23 mouse cellular contexts compared by ENCODE assay signal in genomic region chr13:101771071-101771470, GRCm38 (mm10). TPM values are rescaled to one million over a fixed set of nuclear protein-coding genes. Genes with fewer than 3 reads are reported as not detected.
DNase-seq lines count a peak whose midpoint lies in the region; ATAC-seq and TF ChIP-seq lines count a peak whose summit lies in the region.
"Had no signal": no experiment of that assay in that cellular context is flagged by ENCODE, and none has a peak within 500 bp of the region (broad histone marks: within the 10 kb centered on the region; RNA-seq: fewer than 3 reads in every experiment).

No protein-coding gene starts in this region.

- intact Hi-C loops in gastrocnemius, adult 2 months (cut with DNase I), result no loop called here
- intact Hi-C loops in gastrocnemius, postnatal 36 days (cut with DNase I), result no loop called here

- no peak overlapping the region for H3K4me3 ChIP-seq in gastrocnemius, adult 2 months
- no peak overlapping the region for H3K4me3 ChIP-seq in liver, embryonic 14.5 days (ENCODE audit: insufficient read depth in 1 of 2, low read depth in 2 of 2, low read length in 2 of 2)
- H3K4me3 ChIP-seq: embryonic facial prominence, embryonic 13.5 days; forebrain, embryonic 12.5 days; heart, embryonic 13.5 days; hindbrain, embryonic 12.5 days had no signal

- peak overlapping the region; percentile 35; the same call in 1 of the 2 replicates for H3K27ac ChIP-seq in gastrocnemius, adult 2 months
- no peak overlapping the region for H3K27ac ChIP-seq in liver, embryonic 14.5 days
- H3K27ac ChIP-seq: embryonic facial prominence, embryonic 13.5 days; forebrain, embryonic 12.5 days; heart, embryonic 13.5 days; hindbrain, embryonic 12.5 days had no signal

- TF ChIP-seq CTCF in gastrocnemius, adult 2 months (IDR thresholded peaks at IDR 0.05), result no peak
- TF ChIP-seq CTCF in liver, embryonic 14.5 days (IDR thresholded peaks at IDR 0.05; ENCODE audit: low read depth), result no peak

- peak; percentile 92 for TF ChIP-seq EP300 in liver, embryonic 14.5 days (IDR thresholded peaks at IDR 0.05; ENCODE audit: low read depth)

- ATAC-seq in liver, embryonic 14.5 days (ENCODE audit: insufficient read depth), result no peak
- ATAC-seq in megakaryocyte-erythroid progenitor cell, adult 5-6 weeks (replicated peaks; ENCODE audit: low FRiP score, low TSS enrichment, poor library complexity, severe bottlenecking), result peak; percentile 22; the same call in 1 of the 2 replicates
- ATAC-seq: CD4-positive, CD25-positive, alpha-beta regulatory T cell, adult 4 months; forebrain, embryonic 16.5 days; hindbrain, embryonic 16.5 days had no signal

- 0 out of 2 replicates have a peak overlapping the region, but pooled peaks have one; percentile 11 for H3K9ac ChIP-seq in liver, embryonic 14.5 days (replicated peaks)
- H3K9ac ChIP-seq: embryonic facial prominence, embryonic 13.5 days; forebrain, embryonic 12.5 days; heart, embryonic 13.5 days; hindbrain, embryonic 12.5 days had no signal

- DNase-seq in gastrocnemius, adult 2 months, result no peak
- DNase-seq in gastrocnemius, postnatal 36 days, result no peak
- peak; percentile 73 for DNase-seq in c-Kit-positive CD71-positive TER-119-negative erythroid progenitor cells, embryonic 14.5 days (ENCODE audit: low read depth)
- DNase-seq in liver, embryonic 14.5 days (ENCODE audit: low read depth in 3 of 3, low spot score in 3 of 3), result peak in 1 of 3 experiments; percentile 63
- DNase-seq in spleen, postnatal 36 days (ENCODE audit: low spot score in 2 of 2), result no peak
- DNase-seq in layer of hippocampus, adult 18-20 months (ENCODE audit: low spot score in 2 of 2), result no peak
- DNase-seq in right cerebral cortex, postnatal 10 days (ENCODE audit: low spot score in 2 of 2), result no peak
- DNase-seq: adrenal gland, adult 8-10 months; B cell, adult 2 months; cerebellum, adult 18-20 months; cerebellum, adult 9-11 months; cerebellum, postnatal 36 days; gastrocnemius, postnatal 14 days; heart, adult 11 months; heart, postnatal 4 days had no signal

- H3K9me3 ChIP-seq in liver, embryonic 14.5 days (ENCODE audit: control insufficient read depth, low read length), result no peaks in the 10 kb centered on the region
- H3K9me3 ChIP-seq: embryonic facial prominence, embryonic 13.5 days; forebrain, embryonic 12.5 days; heart, embryonic 13.5 days; hindbrain, embryonic 12.5 days had no signal

- H3K27me3 ChIP-seq in liver, embryonic 14.5 days (ENCODE audit: control insufficient read depth, insufficient read depth, low read length), result no peaks in the 10 kb centered on the region
- H3K27me3 ChIP-seq: embryonic facial prominence, embryonic 13.5 days; forebrain, embryonic 12.5 days; heart, embryonic 13.5 days; hindbrain, embryonic 12.5 days had no signal

- H3K4me1 ChIP-seq in liver, embryonic 14.5 days (replicated peaks; ENCODE audit: control insufficient read depth in 2 of 2, insufficient read depth in 2 of 2, low read length in 1 of 2), result peaks cover 19 to 30% of the 10 kb centered on the region in 2 experiments

- peak overlapping the region; percentile 49 for H3K4me2 ChIP-seq in liver, embryonic 14.5 days (ENCODE audit: low read depth)
- H3K4me2 ChIP-seq: embryonic facial prominence, embryonic 13.5 days; forebrain, embryonic 12.5 days; heart, embryonic 13.5 days; hindbrain, embryonic 12.5 days had no signal

- no peaks in the 10 kb centered on the region for H3K36me3 ChIP-seq in liver, embryonic 14.5 days (replicated peaks; ENCODE audit: control insufficient read depth, insufficient read depth, low read depth)
- H3K36me3 ChIP-seq: embryonic facial prominence, embryonic 13.5 days; forebrain, embryonic 12.5 days; heart, embryonic 13.5 days; hindbrain, embryonic 12.5 days had no signal

RNA-seq across cellular contexts. Expression of gene Pik3r1, which starts 3.1 kb away (rescaled TPM):
- total RNA-seq in gastrocnemius, adult 2 months (2021), result 10 to 100 TPM; 41.3 to 52.1 TPM
- 10 to 100 TPM; 21.6 to 32.9 TPM for total RNA-seq in gastrocnemius, postnatal 36 days (2021)
- 6.6 and 10.3 TPM in 2 replicates for polyA plus RNA-seq in liver, embryonic 14.5 days (2012; rRNA removed)
- polyA plus RNA-seq in liver, embryonic 14.5 days (2014; fragmentation: Nextera tagmentation; extraction: Ambion mirVana), result 23.7 and 25.5 TPM in 2 replicates
- total RNA-seq in megakaryocyte-erythroid progenitor cell, adult 5-6 weeks (2014; fragmentation: Nextera tagmentation), result 47.7 and 67.6 TPM in 2 replicates
- 98.6 and 115 TPM in 2 replicates for total RNA-seq in megakaryocyte-erythroid progenitor cell, adult 5-6 weeks (2017)
- total RNA-seq in layer of hippocampus, adult 18-20 months (2021), result 10 to 100 TPM; 80.2 to 89.3 TPM
